Mouse (Mus musculus): ENCODE measurements around the gene Trrap.

Trrap gene

DNA sequence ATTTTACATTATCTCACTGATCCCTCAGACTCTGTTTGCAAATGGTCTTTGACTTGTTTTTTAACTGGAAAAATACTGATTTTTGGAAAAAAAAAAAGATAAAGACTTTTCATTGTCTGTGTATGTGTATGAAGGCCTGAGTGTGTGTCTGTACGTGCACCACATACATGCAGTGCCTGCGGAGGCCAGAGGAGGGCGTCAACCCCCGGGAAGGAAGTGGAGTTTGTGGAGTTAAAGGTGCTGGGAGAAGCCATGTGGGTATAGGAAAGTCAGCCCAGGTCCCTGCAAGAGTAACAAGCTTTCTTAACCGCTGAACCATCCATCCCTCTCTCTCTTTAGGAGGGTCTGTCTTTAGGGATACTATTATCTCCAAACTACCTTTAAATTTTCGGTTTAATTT, 5.7 kb downstream of the Trrap start:
- DNase-seq (ENCODE audit: inconsistent age in 2 of 2, low spot score in 1 of 2), result no peak

DNA sequence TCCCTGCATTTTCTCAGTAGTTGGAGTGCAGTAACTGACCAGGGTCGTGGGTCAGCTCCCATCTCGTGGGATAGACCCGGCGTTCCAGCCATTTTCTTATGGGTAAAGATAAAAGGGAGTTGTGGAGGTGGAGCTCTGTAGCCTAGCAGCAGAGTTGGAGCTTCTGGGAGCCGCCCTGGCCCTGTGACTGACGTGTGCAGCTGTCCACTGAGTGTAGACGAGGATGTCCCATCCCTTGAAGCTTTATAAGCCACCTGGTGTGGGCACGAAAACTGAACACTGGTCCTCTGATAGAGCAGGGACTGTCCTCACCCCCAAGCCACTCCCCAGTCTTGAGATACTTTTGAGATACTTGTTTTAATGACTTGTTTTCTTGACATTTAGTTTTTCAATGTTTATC, 13.1 kb downstream of the Trrap start:
- no peak for DNase-seq (ENCODE audit: inconsistent age in 2 of 2, low spot score in 1 of 2)

DNA sequence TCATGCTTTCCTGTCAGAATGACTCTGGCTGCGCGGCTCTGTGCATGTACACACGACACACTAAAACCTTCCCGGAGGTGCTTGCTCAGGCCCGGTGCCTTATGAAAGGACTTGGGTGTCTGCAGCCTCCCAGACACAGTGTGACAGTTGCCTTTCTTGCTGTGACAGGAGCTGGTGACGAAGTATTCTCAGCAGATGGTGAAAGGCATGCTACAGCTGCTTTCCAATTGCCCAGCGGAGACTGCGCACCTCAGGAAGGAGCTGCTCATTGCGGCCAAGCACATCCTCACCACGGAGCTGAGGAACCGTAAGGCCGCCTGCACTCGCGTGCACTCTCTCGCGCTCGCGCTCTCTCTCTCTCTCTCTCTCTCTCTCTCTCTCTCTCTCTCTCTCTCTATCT, 18.9 kb downstream of the Trrap start:
- DNase-seq (ENCODE audit: inconsistent age in 2 of 2, low spot score in 1 of 2), result no peak

DNA sequence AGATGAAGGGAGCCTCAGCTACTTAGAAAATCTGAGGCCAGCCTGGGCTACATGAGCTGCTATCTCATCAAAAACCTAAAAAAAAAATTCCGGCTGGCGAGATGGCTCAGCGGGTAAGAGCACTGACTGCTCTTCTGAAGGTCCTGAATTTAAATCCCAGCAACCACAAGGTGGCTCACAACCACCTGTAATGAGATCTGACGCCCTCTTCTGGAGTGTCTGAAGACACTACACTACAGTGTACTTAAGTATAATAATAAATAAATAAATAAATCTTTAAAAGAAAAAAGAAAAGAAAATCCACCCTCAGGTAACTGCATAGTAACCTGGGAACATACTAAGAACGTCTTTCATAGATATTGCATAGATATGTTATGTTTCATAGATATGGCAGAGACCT, 25.8 kb downstream of the Trrap start:
- no peak for DNase-seq (ENCODE audit: inconsistent age in 2 of 2, low spot score in 1 of 2)

DNA sequence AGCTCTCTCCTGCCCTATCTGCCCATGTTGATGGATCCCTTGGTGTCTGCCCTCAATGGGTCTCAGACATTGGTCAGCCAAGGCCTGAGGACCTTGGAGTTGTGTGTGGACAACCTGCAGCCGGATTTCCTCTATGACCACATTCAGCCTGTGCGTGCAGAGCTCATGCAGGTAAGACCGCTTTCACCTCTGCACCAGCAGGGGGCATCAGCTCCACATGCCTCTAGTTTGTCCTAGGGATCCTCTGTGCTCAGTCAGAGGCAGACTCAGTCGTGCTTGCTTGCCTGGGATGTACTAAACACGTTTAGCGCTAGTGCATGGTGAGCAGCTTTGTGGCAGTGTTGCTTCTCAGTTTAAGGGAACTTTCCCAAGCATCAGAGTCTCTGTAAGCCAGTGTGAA, 27.2 kb downstream of the Trrap start:
- peak; percentile 15 to 47 for DNase-seq (ENCODE audit: inconsistent age in 2 of 2, low spot score in 1 of 2)

DNA sequence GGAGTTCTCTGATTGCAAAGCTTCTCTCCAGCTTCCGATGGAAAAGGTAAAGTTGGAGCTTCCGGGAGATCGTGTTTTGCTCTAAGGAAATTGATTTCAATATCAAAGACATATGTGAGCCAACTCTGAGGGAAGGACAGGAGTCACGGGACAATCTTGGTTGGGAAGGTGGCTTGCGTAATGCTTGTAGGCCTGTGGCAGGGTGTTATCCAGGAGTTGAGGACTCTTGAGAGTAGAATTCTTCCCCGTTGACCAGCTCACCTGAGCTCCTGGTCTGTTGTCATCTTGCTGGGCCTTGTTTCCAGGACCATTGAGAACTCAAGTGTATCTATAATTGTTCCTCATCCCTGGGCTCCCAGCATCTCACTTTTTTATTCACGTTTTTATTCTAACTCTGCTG, 29.6 kb downstream of the Trrap start:
- DNase-seq (ENCODE audit: inconsistent age in 2 of 2, low spot score in 1 of 2), result no peak

DNA sequence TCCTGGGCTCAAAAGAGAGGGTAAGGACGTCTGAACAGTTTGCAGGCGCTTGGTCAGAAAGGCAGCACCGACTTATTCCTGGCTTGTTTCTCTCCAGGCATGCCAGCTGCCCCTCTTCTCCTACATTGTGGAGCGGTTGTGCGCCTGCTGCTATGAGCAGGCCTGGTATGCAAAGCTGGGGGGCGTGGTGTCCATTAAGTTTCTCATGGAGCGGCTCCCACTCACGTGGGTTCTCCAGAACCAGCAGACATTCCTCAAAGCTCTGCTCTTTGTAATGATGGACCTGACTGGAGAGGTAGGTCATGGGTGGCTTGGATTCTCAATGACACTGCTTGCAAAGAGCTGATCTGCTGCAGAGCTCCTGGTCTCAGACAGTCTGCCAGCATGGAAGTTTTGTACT, 35.5 kb downstream of the Trrap start:
- DNase-seq (ENCODE audit: inconsistent age in 2 of 2, low spot score in 1 of 2), result no peak

DNA sequence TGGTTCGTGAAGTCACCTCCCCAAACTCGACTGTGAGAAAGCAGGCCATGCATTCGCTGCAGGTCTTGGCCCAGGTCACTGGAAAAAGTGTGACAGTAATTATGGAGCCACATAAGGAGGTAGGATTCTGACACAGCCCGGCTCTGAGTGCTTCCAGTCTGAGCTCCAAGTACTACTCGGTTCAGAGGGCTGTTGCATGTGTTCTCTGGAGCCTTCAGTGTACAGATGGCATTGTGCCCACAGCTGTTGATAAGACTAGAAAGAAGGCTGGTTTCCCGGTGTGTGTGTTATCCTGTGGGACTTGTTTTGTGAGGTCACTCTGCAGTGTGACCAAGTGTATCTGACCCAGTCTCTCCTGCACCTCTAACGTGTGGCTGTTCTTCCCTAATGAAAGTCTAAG, 36.6 kb downstream of the Trrap start:
- no peak for DNase-seq (ENCODE audit: inconsistent age in 2 of 2, low spot score in 1 of 2)

DNA sequence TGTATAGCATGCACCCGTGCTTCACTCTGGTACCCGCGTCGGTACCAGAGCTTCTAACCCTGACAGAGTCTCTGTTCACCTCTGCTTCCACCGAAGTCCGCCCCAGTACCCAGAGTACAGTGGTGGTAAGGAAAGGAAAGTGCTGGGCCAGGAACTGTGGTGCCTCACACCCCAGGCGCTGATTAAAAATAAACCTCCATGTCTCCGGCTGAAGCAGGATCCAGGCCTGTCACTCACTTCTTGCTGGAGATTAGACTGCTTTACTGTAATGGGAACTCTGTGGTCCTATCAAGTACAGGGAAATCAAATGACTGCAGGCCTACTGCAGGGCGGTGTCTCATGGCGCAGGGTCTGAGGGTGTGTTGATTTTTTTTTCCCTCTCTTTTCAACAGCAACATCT, 39.4 kb downstream of the Trrap start:
- no peak for DNase-seq (ENCODE audit: inconsistent age in 2 of 2, low spot score in 1 of 2)

DNA sequence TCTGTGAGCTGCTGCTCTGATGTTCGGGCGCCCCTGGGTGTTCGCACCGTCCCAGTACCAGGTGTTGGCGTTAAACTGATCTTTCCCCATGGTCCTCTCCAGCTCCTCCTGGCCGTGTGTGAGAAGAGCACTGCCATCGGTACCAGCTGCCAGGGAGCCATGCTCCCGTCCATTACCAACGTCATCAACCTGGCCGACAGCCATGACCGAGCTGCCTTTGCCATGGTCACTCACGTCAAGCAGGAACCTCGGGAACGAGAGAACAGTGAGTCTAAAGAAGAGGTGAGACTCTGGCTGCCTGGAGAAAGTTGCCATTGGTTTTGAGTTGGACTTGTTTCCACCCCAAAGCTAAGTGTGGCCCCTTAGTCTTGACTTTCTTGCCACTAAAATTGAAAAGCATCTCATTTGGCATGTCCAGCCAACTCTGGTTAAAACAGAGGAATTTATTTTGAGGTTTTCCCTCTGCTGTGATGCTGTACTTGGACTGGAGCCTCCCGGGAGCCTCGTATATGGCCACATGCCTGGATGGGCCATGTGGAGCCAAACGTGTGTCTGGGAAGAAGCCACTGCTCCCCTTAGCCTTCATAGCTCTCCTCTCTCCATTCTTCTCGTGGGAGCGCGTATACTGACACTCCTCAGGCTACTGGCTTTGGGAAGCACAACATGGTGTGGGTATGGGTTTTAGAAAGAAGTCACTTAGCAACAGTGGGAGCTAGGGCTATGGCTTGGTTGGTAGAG, 61.0 kb downstream of the Trrap start:
- peak; percentile 84 to 90 for DNase-seq (ENCODE audit: inconsistent age in 2 of 2, low spot score in 1 of 2)

DNA sequence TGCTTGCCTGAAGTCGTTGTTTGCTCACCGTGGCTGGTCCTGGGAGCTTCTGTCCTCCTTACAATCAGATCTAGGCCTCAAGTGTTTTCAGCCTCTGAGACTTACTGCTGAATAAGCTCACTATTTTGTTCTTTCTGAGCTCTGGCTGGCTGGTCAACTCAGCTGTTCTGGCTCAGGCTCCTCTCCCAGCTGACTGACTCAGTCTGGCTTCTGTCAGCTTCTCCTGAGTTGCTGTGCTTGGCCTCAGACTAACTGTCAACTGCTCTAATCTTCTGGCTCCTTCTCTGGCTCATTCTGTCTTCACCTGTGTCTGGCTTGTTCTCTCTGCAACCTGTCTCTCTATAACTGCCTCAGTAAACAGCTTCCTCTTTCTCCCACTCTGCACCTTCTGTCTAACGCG, 62.1 kb downstream of the Trrap start:
- DNase-seq (ENCODE audit: inconsistent age in 2 of 2, low spot score in 1 of 2), result no peak

DNA sequence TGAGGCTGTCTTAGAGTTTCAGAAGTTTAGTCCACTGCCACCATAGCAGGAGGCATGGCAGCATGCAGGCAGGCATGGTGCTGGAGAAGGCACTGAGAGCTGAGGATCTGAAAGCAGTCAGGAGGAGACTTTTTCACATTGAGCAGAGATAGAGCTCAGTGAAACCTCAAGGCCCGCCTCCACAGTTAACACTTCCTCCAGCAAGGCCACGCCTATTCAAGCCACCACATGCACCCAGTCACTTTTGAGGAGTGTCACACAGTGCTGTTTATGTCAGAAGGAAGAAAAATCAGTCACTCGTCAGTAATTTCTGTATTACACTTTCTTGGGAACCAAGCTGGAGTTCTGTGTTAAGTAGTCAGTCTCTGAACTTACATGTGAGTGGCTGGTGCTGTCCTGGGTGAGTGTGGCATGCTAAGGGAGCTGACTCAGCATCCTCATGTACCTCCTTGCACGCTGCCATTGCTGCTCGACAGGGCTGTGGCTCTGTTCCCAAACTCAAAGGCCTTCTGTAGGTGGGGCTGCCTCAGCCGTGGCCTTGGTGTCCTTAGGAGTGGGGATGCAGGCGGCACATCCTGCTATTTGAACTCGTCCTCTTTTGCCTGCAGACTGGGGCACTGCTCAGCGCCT, 64.4 kb downstream of the Trrap start:
- peak; percentile 49 to 60 for DNase-seq (ENCODE audit: inconsistent age in 2 of 2, low spot score in 1 of 2)

DNA sequence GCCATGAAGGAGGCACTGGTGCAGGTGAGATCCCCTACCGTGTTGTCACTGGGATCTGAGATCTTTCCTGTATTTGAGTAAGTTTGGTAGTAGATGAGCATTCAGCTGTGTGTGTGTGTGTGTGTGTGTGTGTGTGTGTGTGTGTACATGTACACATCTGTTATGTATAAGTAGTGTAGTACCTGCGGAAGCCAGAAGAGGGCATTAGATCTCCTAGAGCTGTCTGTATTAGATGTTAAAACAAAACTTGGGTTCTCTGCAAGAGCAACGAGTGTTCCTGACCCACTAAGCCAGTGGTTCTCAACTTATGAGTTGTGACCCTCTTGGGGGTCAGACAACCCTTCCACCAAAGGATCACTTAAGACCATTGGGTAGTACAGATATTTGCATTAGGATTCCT, 68.6 kb downstream of the Trrap start:
- peak in 1 of 2 experiments; percentile 53 for DNase-seq (ENCODE audit: inconsistent age in 2 of 2, low spot score in 1 of 2)

DNA sequence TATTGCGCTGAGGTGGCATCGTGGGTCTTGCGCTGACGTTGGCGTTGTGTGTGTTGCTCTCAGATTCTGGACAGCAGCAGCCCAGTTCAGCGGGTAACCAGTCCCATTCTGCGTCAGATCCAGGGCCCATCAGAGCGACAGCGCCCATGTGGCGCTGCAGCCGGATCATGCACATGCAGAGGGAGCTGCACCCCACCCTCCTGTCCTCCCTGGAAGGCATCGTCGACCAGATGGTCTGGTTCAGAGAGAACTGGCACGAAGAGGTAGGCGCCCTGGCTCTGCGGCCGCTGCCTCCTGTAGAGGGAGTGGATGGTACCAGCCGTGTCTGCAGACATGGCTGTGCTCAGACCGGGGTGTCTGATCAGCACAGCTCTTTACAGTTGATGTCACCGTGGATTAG, 77.8 kb downstream of the Trrap start:
- DNase-seq (ENCODE audit: inconsistent age in 2 of 2, low spot score in 1 of 2), result no peak

DNA sequence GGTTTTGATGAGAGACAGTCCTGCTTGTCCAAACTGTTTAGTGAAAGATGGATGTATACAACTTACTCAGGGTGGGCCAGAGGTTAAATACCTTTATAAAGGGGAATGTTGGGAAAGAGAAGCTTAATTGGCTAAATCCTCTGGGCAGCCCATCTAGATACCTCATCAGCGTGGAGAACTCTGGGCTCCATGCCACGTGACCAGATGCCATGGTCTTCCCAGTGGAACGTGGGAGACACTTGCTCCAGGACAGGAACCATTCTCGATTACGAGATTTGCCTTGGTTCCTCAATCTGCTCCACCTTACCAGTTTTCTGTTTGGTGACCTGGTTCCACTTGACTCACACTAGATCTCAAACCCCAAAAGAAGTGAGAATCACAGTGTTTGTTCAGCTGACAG, 81.2 kb downstream of the Trrap start:
- DNase-seq (ENCODE audit: inconsistent age in 2 of 2, low spot score in 1 of 2), result no peak

DNA sequence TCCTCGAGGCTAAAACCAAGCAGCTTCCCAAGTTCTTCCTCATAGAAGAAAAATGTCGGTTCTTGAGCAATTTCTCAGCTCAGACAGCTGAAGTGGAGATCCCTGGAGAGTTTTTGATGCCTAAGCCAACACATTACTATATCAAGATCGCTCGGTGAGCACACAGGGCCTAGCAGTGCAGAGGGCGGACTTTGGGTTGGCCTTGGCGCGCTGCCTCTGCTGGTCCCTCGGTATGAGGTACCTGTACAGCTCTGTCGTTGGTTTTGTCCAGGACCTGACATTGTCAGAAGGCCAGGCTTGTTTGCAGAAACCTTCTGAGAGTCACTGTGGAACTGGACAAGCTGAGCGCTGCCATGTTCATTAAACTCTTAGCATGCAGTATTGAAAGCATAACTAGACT, 82.4 kb downstream of the Trrap start:
- no peak for DNase-seq (ENCODE audit: inconsistent age in 2 of 2, low spot score in 1 of 2)

DNA sequence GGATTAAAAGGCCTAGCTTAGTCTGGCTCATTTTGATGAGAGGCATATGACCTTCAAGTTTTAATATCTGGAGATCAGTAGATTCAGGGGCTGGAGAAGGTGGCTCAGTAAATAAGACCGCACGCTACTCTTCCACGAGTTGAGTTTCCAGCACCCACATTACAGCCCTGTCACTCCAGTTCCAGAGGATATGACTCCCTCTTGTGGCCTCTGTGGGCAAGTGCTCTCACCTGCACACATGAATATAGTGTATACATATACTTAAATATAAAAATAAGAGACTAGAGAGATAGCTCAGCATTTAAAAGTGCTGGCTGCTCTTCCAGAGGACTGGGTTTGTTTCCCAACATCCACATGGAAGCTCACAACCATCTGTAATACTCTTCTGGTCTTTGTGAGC, 84.3 kb downstream of the Trrap start:
- no peak for DNase-seq (ENCODE audit: inconsistent age in 2 of 2, low spot score in 1 of 2)

DNA sequence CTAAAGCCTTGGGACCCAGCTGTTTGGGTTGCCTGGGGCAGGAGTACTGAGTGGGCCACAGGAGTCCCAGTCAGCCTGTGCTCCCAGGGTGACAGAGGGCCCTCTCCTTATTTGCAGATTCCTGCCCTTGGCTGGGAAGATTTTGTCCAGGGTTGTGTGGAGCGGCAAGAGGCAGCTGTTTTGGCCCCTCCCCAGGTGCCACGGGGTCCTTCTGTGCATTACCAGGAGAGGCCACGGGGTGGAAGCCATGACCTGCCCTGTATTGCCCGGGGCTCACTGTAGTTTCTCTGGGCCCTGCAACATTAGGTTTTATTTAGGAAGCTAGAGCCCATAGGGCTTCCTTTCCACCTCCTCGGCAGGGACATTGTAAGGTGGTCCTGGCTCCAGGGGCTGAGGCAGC, 86.4 kb downstream of the Trrap start:
- DNase-seq (ENCODE audit: inconsistent age in 2 of 2, low spot score in 1 of 2), result no peak

DNA sequence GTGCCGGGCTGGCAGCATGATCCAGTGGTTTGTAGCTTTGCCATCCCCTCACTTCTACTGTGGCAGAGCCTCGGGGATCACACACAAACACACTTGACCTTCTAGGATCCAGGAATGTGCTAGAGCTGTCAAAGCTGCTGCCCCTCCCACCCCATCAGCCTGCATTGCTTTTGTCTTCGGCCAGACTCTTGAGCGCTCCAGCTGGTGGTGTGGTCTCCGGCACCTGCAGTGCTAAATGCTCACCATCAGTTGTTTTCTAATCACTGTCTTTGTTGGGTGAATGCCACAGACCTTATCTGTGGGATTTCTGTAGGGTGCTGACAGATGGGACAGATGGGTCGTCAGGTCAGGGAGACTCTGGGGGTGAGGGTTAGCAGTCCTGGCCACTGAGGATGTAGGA, 88.4 kb downstream of the Trrap start:
- no peak for DNase-seq (ENCODE audit: inconsistent age in 2 of 2, low spot score in 1 of 2)

DNA sequence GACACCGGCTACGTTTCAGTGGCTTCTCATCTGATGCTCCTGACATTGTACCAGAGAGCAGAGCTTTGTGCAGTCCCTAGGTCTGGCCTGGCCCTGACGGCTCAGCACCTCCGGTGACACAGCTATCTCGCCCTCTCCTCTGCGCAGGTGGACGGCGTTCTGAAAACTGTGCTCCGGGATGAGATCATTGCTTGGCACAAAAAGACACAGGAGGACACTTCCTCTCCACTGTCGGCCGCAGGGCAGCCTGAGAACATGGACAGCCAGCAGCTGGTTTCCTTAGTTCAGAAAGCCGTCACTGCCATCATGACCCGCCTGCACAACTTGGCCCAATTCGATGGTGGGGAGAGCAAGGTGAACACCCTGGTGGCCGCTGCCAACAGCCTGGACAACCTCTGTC, 91.0 kb downstream of the Trrap start:
- no peak for DNase-seq (ENCODE audit: inconsistent age in 2 of 2, low spot score in 1 of 2)

DNA sequence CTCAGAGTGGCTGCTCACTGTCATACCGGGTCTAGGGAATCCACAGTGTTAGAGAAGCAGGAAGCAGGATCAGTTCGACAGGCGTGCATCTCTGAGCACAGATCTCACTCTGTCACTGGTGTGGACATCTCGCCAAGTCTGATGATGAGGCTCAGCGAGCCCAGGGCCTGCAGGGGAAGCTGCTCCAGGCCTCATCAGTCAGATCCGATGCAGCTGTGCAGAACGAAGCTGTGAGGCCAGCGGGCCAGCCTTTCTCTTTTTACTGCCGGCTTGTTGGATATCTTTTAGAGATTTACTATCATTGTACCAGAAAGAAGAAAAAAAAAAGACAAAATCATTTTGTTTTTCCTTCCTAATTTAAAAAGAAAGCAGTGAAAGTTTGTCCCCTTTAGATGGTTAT, 91.8 kb downstream of the Trrap start:
- DNase-seq (ENCODE audit: inconsistent age in 2 of 2, low spot score in 1 of 2), result no peak

DNA sequence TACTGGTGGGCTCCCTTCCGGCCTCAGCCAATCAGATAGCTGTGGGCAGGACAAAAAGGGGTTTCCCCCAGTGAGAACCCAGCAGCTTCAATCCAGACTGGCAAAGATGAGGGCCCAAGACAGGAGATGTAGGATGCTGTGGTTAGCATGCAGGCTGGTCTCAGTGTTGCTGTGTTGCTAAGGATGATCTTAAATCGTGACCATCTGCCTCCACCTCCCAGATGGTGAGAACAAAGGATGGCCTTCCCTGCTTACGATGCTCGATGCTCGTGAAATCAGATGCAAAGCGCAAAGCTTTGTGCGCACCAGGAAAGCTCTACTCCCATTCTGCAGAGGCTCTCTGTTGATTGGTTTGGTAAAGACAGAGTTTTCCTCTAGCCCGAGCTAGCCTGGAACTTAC, 93.4 kb downstream of the Trrap start:
- no peak for DNase-seq (ENCODE audit: inconsistent age in 2 of 2, low spot score in 1 of 2)

DNA sequence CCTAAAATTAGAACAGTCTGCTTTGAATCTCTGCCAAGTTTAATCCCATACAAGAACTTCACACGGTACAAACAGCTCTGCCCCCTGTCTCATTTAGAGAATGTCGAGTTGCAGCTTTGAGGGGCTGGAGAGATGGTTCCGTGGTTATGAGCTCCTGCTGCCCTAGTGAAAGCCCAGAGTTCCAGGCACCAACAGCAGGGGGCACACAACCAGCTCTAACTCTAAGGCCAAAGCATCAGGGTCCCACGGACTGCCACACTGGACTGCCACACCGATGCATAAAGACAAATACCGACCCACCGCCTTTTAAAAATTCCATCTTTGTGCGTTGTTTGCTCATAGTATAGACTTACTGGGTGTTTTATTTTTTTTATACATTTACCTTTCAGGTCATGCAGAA, 99.4 kb downstream of the Trrap start:
- no peak for DNase-seq (ENCODE audit: inconsistent age in 2 of 2, low spot score in 1 of 2)
